Mouse (Mus musculus): ENCODE measurements at regions not wholly inside any gene's neighbourhood (a gene's known extent, or its start where the extent isn't known, plus 50 kb on each side); places are given as distances from the start of the nearest gene placed in this dataset.

GRCm38 (mm10) chr2:138640654-138641053, 384.3 kb downstream of the Btbd3 start:
- no peak overlapping the region for H3K27ac ChIP-seq
- H3K4me3 ChIP-seq: no peak overlapping the region
- no peak for DNase-seq (ENCODE audit: low spot score in 2 of 2)
- TF ChIP-seq CTCF (conservative IDR thresholded peaks at IDR 0.05): no peak

- H3K4me3 ChIP-seq: no peak overlapping the region
- no peak for DNase-seq (ENCODE audit: low spot score in 2 of 2)
- no peak for TF ChIP-seq CTCF (conservative IDR thresholded peaks at IDR 0.05)
- no peak overlapping the region for H3K27ac ChIP-seq
Measured at GRCm38 (mm10) chr2:138641335-138641734, 385.0 kb downstream of the Btbd3 start.

GRCm38 (mm10) chr2:138648616-138649015, 392.3 kb downstream of the Btbd3 start:
- peak; percentile 38 for TF ChIP-seq CTCF (conservative IDR thresholded peaks at IDR 0.05)
- no peak for DNase-seq (ENCODE audit: low spot score in 2 of 2)
- Histone ChIP-seq H3K27ac (no peak overlapping the region), H3K4me3 (no peak overlapping the region)

- DNase-seq (ENCODE audit: low spot score in 2 of 2): no peak
- no peak overlapping the region for H3K4me3 ChIP-seq
- TF ChIP-seq CTCF (conservative IDR thresholded peaks at IDR 0.05): no peak
- no peak overlapping the region for H3K27ac ChIP-seq
Measured at GRCm38 (mm10) chr2:138659376-138659775, 403.0 kb downstream of the Btbd3 start.

- no peak for TF ChIP-seq CTCF (conservative IDR thresholded peaks at IDR 0.05)
- Histone ChIP-seq H3K4me3 (no peak overlapping the region), H3K27ac (no peak overlapping the region)
- DNase-seq (ENCODE audit: low spot score in 2 of 2): no peak
Measured at GRCm38 (mm10) chr2:138670307-138670706, 413.9 kb downstream of the Btbd3 start.

- no peak for DNase-seq (ENCODE audit: low spot score in 2 of 2)
- Histone ChIP-seq H3K27ac (no peak overlapping the region), H3K4me3 (no peak overlapping the region)
- no peak for TF ChIP-seq CTCF (conservative IDR thresholded peaks at IDR 0.05)
Measured at GRCm38 (mm10) chr2:138674801-138675200, 418.4 kb downstream of the Btbd3 start.

- no peak overlapping the region for H3K4me3 ChIP-seq
- no peak for DNase-seq (ENCODE audit: low spot score in 2 of 2)
Measured at GRCm38 (mm10) chr2:138675229-138676065, 419.1 kb downstream of the Btbd3 start.

GRCm38 (mm10) chr2:138688140-138688871, 431.9 kb downstream of the Btbd3 start:
- no peak overlapping the region for H3K27ac ChIP-seq
- peak; percentile 17 to 62 for DNase-seq (ENCODE audit: low spot score in 2 of 2)
- no peak for TF ChIP-seq CTCF (conservative IDR thresholded peaks at IDR 0.05)
- no peak overlapping the region for H3K4me3 ChIP-seq

More at GRCm38 (mm10) chr2:138675229-138676065, 419.1 kb downstream of the Btbd3 start:
- H3K27ac ChIP-seq: no peak overlapping the region
- no peak for TF ChIP-seq CTCF (conservative IDR thresholded peaks at IDR 0.05)

GRCm38 (mm10) chr2:138689497-138689896, 433.1 kb downstream of the Btbd3 start:
- no peak for TF ChIP-seq CTCF (conservative IDR thresholded peaks at IDR 0.05)
- no peak for DNase-seq (ENCODE audit: low spot score in 2 of 2)
- no peak overlapping the region for H3K4me3 ChIP-seq
- H3K27ac ChIP-seq: no peak overlapping the region

GRCm38 (mm10) chr2:138702783-138703182, 446.4 kb downstream of the Btbd3 start:
- no peak overlapping the region for H3K27ac ChIP-seq
- no peak for TF ChIP-seq CTCF (conservative IDR thresholded peaks at IDR 0.05)
- H3K4me3 ChIP-seq: no peak overlapping the region
- no peak for DNase-seq (ENCODE audit: low spot score in 2 of 2)

- H3K4me3 ChIP-seq: no peak overlapping the region
- DNase-seq (ENCODE audit: low spot score in 2 of 2): no peak
- H3K27ac ChIP-seq: no peak overlapping the region
- TF ChIP-seq CTCF (conservative IDR thresholded peaks at IDR 0.05): no peak
Measured at GRCm38 (mm10) chr2:138703943-138704541, 447.7 kb downstream of the Btbd3 start.

GRCm38 (mm10) chr2:138708763-138709162, 452.4 kb downstream of the Btbd3 start:
- peak in 1 of 2 experiments; percentile 5 for DNase-seq (ENCODE audit: low spot score in 2 of 2)

GRCm38 (mm10) chr2:138733846-138734245, 477.5 kb downstream of the Btbd3 start:
- no peak for TF ChIP-seq CTCF (conservative IDR thresholded peaks at IDR 0.05)
- Histone ChIP-seq H3K27ac (no peak overlapping the region), H3K4me3 (no peak overlapping the region)
- no peak for DNase-seq (ENCODE audit: low spot score in 2 of 2)

More at GRCm38 (mm10) chr2:138708763-138709162, 452.4 kb downstream of the Btbd3 start:
- TF ChIP-seq CTCF (conservative IDR thresholded peaks at IDR 0.05): no peak
- Histone ChIP-seq H3K4me3 (no peak overlapping the region), H3K27ac (peak overlapping the region; percentile 49; the same call in 1 of the 2 replicates)
